Mouse (Mus musculus) brain, embryonic 14.5 days (tissue): Measurements from ENCODE around the gene Hbs1l. TPM values are rescaled to one million over a fixed set of nuclear protein-coding genes. Genes with fewer than 3 reads are reported as not detected.

Source experiments
- DNase-seq: peaks from one replicate; pipeline ENCODE4 v3.0.0-alpha.2; 2011; ENCODE audit warnings: low read depth
- CTCF ChIP-seq: fragments of 200-500 bp; IDR thresholded peaks from 2 replicates; pipeline ENCODE4 v1.5.1; 2012; ENCODE audit warnings: inconsistent platforms, mild to moderate bottlenecking, moderate library complexity, borderline replicate concordance; ENCODE audit not compliant: insufficient read depth, insufficient read length; ENCODE audit errors: extremely low read depth
- POLR2A ChIP-seq: fragments of 200-500 bp; IDR thresholded peaks from 2 replicates; pipeline ENCODE4 v1.6.1; 2012; ENCODE audit warnings: mild to moderate bottlenecking, inconsistent platforms, borderline replicate concordance; ENCODE audit not compliant: poor library complexity, insufficient read depth, insufficient read length, severe bottlenecking; ENCODE audit errors: extremely low read depth
- polyA plus RNA-seq: library from polyadenylated mRNA; depleted of rRNA; stranded (reverse); fragments of >200 nt; gene quantifications from 2 replicates; pipeline ENCODE4 v1.2.3, GENCODE M21; 2012; rRNA removed

Hbs1l gene
- polyA plus RNA-seq, result 42.9 and 56.6 TPM in 2 replicates

GRCm38 (mm10) chr10:21295759-21296621 lies at the start of gene Hbs1l:
Gene Hbs1l, plus strand, starts transcription at chr10:21295979.
- no peak for TF ChIP-seq POLR2A
- no peak for TF ChIP-seq CTCF
- peak; percentile 99 for DNase-seq

GRCm38 (mm10) chr10:21248556-21248955 lies 47.2 kb upstream of the Hbs1l start:
- TF ChIP-seq POLR2A (no peak), CTCF (no peak)
- no peak for DNase-seq

- DNase-seq, result peak; percentile 45
- no peak for TF ChIP-seq CTCF
- TF ChIP-seq POLR2A, result no peak
Observed at GRCm38 (mm10) chr10:21251881-21252534, 43.8 kb upstream of the Hbs1l start.

GRCm38 (mm10) chr10:21252800-21253199 lies 43.0 kb upstream of the Hbs1l start:
- TF ChIP-seq CTCF (no peak), POLR2A (no peak)
- DNase-seq, result no peak

GRCm38 (mm10) chr10:21254266-21255140 lies 41.3 kb upstream of the Hbs1l start:
- TF ChIP-seq POLR2A (no peak), CTCF (no peak)

GRCm38 (mm10) chr10:21257244-21257643 lies 38.5 kb upstream of the Hbs1l start:
- peak; percentile 24; the same call in 1 of the 2 replicates for TF ChIP-seq CTCF
- no peak for TF ChIP-seq POLR2A
- DNase-seq, result no peak

More at GRCm38 (mm10) chr10:21254266-21255140, 41.3 kb upstream of the Hbs1l start:
- no peak for DNase-seq

- TF ChIP-seq POLR2A (no peak), CTCF (no peak)
- DNase-seq, result no peak
Observed at GRCm38 (mm10) chr10:21259649-21260048, 36.1 kb upstream of the Hbs1l start.

- TF ChIP-seq CTCF (no peak), POLR2A (no peak)
- DNase-seq, result peak; percentile 9
Observed at GRCm38 (mm10) chr10:21265188-21265587, 30.6 kb upstream of the Hbs1l start.

GRCm38 (mm10) chr10:21267452-21267851 lies 28.3 kb upstream of the Hbs1l start:
- no peak for TF ChIP-seq POLR2A
- no peak for TF ChIP-seq CTCF
- DNase-seq, result no peak

- TF ChIP-seq CTCF, result no peak
- TF ChIP-seq POLR2A, result no peak
- no peak for DNase-seq
Observed at GRCm38 (mm10) chr10:21268786-21269410, 26.9 kb upstream of the Hbs1l start.
